Mouse (Mus musculus) small intestine, adult 2 months (tissue): ENCODE measurements around the gene Yif1a.

Source experiments
- CTCF ChIP-seq: fragments of 200-500 bp; IDR thresholded peaks from 2 replicates; pipeline ENCODE4 v1.5.1; 2012; ENCODE audit warnings: low read depth, mild to moderate bottlenecking, control low read depth, inconsistent platforms, low read length, moderate library complexity, mixed read lengths; ENCODE audit not compliant: insufficient replicate concordance, insufficient read length; ENCODE audit errors: extremely low read depth
- POLR2A ChIP-seq: fragments of 200-500 bp; IDR thresholded peaks from 2 replicates; pipeline ENCODE4 v1.6.1; 2012; ENCODE audit warnings: low read depth, mild to moderate bottlenecking, control low read depth, inconsistent platforms, low read length, moderate library complexity

GRCm38 (mm10) chr19:5107556-5108270 is 19.4 kb downstream of the Yif1a start:
- TF ChIP-seq POLR2A (no peak), CTCF (no peak)
